Mouse (Mus musculus) heart, adult 8-10 months (tissue): ENCODE data around the gene Zfp683. TPM values are rescaled to one million over a fixed set of nuclear protein-coding genes. Genes with fewer than 3 reads are reported as not detected.

Experiments used
- DNase-seq: peaks from one replicate; pipeline ENCODE4 v3.0.0; 2022; ENCODE audit warnings: low spot score
- total RNA-seq, 4 experiments: library from RNA; stranded (reverse); gene quantifications; 2 replicates each; pipeline ENCODE4 v1.2.4; 2022

The Zfp683 gene
- total RNA-seq, 4 experiments from 2014 or later = not detected

DNA sequence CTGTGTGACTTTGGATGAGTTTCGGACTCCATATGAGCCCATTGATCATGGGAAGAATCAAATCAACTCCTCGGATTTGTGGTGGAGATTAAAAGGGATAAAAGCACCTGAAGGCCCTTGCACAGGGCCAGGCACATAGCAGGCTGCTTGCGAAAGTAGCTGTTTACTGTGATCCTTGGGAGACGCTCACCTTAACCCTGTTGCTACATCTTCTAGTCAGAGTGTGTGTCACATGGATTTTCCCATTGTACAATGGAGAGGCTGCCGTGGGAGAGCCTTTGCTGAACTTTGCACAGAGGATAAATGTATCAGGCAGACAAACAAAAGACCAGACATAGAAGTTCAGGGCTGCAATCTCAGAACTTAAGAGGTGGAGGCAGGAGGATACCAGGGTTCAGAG lies 1.7 kb upstream of the Zfp683 start:
- DNase-seq = no peak

DNA sequence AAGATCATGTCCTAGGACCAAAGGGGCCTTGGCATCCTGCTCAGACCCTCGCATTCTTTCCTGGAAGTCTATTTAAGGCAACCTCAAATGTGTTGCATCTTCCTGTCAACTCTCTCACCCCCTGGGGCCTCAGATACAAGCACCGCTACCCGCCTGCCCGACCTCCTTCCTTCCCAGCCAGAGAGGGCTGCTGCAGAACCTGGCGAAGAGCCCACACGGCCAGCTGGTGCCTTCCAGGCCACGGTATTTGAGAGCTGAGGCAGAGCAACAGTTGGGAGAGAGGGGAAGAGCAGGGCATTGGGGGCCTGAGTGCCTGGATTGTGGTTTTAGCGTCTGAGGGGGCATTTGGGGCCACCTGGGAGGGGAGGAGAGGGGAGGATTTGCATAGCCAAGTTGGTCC lies 1.1 kb upstream of the Zfp683 start:
- DNase-seq = no peak

DNA sequence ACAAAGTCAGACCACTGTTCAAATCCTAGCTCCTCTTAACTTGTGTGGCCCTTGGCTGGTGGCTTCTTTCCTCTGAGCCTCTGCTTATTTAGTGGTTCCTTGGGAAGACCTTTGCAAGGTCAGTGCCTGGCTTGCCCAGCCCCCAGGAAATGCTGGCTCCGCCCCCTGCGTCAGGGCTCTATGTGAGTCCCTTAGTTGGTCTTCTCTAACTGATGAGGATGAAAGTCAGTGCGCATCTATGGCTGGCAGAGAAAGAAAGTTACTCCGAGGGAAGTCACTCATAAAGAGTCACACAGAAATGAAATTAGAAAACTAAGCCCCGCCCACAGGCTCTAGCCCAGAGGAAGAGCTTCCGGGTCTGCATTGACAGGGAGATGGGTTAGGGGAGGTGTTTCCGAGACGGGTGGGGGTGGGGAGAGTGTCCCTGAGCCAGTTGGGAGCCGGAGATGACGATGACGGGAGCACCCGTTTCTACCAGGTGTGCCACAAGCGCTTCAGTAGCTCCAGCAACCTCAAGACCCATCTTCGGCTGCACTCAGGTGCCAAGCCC lies 4.6 kb downstream of the Zfp683 start:
- no peak for DNase-seq

DNA sequence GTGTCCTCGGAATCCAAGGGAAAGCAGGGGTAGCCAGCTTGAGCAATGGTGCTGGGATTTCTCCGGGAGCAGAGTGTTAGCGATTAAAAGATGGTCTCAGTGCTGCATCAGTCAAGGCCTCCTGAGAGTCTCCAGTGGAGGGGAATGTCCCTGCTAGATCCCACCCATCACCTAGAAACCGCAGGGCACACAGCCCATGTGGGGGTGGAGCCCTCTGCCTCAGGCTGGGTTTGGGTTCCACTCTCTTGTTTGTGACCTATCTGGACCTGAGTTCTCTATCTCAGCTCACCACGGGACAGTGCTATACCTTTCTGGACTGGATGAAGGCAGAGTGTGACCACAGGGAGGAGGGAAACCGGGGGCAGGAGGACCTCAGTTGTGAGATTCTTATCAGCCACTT lies 5.3 kb downstream of the Zfp683 start:
- DNase-seq = no peak

DNA sequence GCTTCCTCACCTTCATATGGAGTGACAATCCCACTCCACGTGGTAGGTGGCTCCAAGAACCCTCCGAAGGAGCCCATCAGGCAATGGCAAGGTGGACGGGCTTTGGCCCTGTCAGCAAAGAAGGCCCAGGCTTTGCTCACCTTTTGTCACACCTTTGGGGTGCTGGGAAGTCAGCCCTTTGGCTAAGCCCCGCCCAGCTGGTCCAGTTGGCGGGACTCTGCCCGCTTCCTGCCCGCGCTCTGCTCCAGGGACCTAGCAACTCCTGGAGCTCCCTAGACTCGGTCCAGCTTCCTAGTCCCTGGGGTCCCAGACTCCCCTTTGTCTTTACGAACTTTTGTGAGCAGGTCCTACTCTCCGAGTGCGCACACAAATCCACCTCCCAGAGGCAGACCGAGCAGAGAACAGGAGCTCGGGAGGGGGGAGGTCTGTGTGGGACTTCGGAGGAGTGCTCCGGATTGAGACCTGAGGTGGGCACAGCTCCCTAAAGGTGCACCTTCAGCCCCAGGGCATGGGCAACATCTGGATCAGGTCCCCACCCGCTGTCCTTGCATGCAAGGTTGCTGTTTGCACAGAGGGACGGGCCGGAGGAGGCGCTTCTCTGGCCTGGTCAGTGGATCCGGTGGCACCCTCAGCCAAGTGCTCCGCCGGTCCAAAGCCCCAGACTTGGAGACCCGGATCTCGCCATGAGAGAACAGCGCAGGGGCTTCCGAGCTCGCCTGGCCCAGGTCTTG lies 6.7 kb downstream of the Zfp683 start, which contains the start of gene Crybg2:
Gene Crybg2 (plus strand): TSS at position 681 of the 731 bp plus-strand sequence.
- no peak for DNase-seq

DNA sequence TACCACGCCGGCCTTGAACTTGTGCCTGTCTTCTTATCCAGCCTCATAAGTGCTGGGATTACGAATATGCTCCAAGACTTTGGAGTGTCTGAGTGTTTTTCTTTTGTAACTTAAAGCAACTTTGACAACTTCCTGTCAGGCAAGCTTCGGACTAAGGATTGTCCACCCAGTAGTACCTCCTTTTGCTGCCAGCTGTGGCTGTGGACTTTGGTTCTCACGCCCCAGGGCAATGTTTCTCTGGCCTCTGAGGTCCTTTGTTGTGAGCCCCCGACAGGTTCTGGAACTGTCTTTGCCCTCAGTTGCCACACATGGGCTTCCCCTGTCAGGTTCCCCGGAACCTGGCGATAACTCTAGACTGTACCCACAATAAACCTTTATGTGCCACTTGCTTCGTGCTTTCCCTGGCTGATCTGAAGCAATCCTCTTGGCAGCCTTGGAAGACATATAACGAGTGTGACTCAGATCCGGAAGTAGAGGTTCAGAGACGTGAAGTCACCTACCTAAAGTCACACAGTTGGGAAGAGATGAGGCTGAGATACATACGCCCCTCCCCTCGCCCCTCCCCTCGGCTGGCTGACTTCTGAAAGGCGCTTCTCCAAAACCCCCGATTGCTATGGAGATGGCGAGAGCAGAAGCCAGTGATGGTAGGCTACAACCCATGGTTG lies 7.7 kb downstream of the Zfp683 start:
- no peak for DNase-seq

DNA sequence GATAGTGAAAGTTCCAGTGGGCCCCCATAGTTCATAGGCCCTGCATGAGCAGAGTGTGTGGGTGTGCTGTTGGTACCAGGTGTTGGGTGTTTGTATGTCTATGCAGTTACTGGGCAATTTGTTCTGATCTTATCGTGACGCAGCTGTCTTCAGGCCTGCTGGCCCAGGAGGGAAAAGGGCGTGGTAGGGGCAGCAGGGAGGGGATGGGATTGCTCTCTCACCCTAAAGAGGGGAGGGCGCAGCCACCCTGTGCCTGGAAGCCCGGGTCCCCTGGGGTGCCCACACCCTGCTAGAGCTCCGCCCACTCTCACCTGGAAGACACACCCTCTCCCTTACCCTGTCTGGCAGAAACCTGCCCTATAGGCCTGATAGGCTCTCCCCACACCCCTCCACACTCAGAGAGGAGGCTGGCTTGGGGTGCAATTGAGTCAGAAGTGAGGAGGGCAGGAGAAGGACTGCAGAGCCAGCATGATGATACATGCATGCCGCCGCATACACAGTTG lies 8.4 kb downstream of the Zfp683 start:
- no peak for DNase-seq

DNA sequence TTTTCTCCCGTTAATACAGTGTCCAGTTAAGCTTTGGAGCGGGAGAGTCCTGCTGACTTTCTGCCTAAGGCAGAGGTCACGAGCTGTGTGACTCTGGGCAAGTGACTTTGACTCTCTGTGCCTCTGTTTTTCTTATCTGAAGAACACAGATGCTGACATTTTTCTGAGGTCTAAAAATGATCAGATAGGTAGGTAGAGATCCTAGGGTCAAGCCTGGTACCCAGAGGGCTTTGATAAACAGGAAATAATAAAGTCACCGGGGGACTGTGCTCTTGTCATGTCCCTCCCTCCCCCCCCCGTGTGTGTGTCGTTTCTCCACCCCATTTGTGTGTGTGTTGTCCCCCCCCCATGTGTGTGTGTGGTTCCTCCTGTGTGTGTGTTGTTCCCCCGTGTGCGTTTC lies 8.9 kb downstream of the Zfp683 start:
- no peak for DNase-seq

DNA sequence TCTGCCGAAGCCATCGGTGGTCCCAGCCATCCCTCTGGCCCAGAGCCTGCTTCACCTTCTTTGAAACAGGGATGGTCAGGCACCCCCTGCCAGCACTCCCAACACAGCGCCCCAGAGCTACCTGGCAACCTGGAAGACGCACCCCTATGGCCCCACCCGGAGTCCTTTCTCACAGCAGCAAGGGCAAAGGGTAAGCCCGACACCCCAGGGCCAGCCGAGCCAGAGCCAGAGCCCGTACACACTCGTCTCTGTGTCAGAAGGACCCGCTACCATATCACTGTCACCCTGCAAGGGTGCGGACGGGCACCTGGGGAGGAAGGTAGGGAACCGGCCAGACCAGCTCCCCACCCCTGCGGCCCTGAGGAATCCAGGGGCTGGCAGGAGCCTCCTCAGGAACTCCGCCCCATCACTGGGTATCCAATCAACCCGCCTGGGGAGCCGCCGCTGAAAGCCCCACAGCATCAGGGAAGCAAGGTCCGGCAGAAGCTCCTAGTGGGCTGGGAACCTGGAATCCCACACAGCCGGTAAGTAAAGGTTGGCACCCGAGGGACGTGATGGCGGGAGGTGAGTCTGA lies 11.9 kb downstream of the Zfp683 start:
- DNase-seq = no peak

DNA sequence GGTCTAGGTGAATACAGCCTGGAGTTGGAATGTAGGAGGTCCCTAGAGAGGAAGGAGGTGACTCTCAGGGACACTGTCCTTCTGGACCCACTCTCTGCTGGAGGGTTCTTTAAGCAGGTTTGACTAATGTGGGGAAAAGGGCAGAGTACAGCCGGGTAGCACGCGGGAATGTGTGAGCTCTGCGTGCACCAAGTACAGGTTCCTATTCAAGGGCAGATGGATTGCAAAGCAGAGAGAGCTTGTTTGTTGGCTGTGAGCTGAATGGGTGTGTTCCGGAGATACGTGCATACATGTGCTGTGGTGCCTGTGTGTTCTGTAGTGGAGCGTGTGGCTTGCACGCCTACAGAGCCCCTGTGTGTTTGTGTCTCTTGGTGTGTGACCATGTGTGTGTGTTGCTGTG lies 13.7 kb downstream of the Zfp683 start:
- no peak for DNase-seq

DNA sequence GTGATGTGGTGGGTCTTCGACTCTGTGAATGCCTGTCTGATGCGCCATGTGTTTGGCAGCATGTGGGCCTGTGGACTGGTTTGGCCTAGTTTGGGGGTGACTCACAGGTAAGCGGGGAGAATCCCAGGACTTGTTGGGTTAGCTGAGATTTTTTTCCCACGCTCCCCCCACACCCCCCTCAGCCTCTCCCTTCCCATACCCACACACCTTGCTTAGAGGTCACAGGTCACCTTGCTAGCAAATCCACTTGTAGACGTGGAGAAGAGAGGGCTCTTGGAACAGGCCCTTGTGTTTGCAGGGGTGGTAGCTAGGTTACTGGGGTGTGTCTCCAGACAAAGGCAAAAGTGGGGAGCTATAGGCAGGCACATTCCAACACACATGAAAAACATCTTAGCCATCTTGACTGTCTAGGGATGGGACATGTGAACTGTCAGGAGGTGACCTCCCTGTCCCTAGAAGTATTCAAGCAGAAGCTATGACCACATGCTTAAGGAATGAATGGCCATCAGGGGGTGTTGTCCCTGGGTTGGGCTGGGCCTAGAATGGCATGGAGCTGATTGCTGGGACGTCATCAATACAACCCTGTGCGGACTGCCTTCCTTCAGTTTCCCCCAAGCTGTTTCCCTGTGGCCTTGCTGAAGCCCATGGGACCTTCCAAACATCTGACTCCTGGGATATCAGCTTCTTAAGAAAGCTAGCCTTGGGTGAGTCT lies 14.4 kb downstream of the Zfp683 start:
- DNase-seq = no peak

DNA sequence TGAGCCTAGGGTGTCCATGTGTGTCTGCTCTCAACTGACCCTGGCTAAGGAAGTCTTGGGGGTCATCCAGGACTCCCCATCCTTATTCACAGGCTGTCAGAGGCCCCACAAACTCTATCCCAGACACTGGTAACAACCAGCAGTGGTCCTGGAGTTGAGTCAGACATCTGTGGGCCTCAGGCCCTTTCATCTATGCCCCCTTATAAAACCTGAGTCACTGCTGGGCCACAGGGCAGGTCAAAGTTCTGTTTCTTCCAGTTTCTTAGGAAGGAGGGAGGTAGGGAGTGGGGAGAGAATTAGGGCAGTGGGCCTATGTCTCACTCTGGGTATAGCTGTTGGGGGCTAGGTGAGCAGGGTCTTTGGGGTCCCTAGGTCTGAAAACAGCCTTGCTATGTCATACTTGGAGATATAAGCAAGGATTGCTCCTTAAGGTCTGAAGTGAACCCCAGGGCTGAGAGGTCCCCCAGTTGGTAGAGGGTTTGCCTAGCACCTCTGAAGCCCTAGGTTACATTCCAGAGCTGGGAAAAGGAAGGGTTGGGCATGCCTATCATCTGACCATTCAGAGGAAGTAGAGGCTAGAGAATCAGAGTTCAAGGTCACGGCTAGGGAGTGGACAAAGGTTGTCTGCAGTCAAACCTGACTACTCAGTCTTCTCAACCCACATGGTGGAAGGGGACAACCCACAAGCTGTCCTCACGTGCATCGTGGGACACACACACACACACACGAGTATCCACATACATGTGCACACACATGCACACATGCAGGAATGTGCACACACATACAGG lies 15.3 kb downstream of the Zfp683 start:
- DNase-seq = no peak

DNA sequence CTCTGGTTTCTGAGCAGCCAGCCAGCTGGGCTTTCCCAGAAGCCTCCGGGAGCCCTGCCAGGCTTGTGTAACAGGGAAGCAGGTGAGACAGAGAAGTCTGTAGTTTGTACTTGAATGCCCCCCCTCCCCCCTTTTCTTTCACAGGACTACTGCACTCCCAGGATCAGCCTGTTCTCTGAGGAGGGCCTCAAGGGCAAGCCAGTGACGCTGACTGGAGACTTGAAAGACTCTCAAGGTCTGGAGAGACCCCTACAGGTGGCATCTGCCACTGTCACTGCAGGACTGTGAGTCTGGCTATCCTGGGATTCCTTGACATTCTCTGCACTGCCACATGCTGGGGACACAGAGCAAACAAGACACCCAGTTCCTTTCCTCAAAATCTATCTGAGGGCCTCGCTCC lies 25.1 kb downstream of the Zfp683 start:
- no peak for DNase-seq

DNA sequence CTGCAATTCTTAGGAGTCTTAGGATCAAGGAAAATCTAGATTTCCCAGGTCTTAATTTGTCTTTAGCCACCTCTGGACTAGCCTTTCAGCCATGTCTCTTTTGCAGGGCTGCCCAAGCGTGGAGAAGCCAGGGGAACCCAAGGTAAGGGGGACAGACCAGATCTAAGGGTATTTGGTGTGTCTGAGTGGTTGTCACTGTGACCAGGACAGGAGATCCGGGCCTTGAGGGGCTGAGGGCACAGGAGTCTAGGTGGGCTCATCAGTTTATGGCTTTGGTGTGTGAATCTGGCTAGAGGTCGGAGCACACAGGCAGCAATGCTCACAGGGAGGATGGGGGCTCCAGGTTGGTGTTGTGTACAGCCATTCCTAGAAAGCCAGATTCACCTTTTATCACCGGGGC lies 27.0 kb downstream of the Zfp683 start:
- DNase-seq = no peak

DNA sequence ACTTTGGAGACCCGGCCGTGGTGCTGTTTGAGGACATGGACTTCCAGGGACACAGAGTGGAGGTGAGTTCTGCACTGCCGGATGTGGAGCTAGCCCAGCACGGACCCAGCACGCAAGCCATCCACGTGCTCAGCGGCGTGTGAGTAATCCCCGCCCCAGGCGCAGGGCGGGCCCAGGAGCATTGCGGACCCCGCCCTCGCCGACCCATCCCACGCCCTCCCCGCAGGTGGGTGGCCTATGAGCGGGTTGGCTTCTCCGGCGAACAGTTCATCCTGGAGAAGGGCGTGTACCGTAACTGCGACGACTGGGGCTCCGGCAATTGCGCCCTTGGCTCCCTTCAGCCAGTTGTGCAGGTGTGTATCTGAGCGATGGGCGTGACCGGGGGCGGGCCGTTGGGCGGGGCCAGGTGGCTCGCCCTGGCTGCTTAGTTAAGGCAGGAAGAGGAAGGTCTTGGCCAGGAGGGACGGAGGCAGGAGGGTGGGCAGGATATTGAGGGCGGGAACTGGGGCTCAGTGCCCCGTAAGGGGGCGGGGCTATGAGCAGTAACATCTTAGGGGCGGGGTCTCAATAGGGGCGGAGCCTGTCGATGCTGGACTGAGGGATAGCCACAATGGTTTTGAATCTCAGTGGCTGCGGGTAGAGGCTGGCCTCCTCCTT lies 28.2 kb downstream of the Zfp683 start:
- DNase-seq = no peak

DNA sequence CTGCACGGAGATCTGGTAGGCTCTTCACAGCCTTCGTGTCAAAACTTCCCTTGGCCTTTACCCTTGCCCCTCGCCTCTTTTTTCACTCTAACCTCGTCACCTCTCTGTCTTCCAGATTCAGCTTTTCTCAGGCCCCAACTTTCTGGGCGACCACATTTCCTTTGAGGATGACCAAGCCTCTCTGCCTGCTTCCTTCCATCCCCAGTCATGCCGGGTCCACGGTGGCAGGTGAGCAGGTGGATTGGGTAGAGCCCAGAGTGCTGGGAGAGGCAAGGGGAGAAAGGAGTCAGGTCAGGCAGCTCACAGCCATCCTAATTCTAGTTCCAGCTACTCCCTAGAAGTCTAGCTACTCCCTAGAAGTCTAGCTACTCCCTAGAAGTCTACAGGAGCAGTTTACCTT lies 28.8 kb downstream of the Zfp683 start:
- DNase-seq = no peak

DNA sequence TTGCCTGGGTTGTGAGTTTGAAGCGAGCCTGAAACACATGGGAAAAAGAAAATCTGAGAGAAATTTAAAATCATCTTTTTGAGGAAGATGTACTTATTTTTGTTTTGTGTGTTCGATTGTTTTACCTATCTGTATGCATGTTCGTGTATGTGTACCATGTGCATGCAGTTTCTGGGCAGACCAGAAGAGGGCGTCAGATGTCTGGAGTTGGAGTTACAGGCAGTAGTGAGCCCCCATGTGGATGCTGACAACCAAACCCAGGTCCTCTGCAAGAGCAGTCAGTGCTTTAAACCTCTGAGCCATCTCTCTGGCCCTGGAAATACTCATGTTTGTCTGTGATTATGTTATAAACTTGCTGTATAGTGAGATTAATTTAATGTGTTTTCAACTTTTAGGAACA lies 31.4 kb downstream of the Zfp683 start:
- no peak for DNase-seq

DNA sequence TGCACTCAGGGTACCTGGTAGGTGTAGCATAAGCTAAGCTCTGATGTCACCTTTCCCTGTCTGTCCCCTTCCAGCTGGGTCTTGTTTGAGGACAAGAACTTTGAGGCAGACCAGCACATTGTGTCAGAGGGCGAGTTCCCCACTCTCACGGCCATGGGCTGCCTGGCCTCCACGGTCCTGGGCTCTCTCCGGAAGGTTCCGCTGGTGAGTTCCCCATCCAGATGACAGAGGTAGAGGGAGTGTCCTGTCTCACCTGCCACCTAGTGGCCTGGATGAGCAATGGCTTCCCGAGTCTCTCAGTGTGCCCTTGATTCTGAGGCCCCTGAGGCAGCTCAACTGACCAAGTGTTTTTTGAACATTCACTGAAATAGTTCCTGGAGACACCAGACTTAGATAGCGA lies 33.8 kb downstream of the Zfp683 start:
- no peak for DNase-seq

DNA sequence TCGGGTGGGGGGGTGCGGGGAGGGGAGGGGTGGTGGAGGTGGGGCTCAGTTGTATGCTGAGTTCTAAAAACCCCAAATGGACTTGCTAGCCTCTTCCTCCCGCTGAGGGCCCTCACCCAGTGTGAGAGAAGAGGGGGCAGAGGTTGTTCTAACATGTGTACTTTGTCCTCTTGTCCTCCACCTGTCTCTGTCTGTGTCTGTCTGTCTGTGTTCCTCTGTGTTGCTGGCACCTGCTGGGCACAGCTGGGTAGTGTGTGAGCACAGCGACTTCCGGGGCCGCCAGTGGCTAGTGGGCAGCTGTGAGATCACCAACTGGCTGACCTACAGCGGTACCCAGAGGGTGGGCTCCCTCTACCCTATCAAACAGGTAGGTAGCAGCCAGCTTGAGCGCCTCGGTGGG lies 35.4 kb downstream of the Zfp683 start:
- no peak for DNase-seq

DNA sequence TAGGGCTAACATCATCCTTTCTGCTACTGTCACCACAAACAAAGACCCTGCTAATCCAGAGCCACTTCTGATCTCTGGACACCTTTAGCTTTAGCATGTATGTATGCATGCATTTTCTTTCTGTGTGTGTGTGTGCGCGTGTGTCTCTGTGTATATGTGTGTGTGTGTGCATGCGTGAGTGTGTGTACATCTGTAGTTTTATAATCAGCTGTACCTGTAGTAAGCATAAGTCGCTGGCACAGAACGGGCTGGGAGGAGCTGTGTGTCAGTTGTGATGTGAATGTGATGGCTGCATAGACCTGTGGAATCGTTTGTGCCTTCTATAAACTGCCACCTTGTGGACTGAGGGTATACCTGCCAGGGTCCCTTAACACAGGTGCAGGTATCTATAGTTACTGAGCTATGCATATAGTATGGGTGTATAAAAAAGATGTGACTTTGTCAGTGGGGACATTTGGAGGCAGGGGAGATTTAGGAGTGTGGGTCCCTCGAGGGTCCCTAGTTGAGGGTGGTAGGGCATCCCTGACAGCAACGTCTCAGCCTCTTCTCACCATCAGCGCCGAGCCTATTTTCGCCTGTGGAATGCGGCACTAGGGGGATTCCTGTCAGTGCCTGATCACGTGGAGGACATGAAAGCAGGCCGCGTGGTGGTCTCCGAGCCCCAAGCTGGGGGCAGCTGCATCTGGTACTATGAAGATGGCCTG lies 37.0 kb downstream of the Zfp683 start:
- DNase-seq = no peak
